Mouse (Mus musculus): ENCODE data around the gene Fam19a4.

- TF ChIP-seq CTCF (IDR thresholded peaks at IDR 0.05) (peak; percentile 86), EP300 (IDR thresholded peaks at IDR 0.05; ENCODE audit: insufficient read depth, low read depth, low read length) (no peak), POLR2A (IDR thresholded peaks at IDR 0.05; ENCODE audit: insufficient read depth, low read depth, low read length) (no peak)
These were observed 55.2 kb downstream of the Fam19a4 start for GRCm38 (mm10) chr6:97005038-97005437.
